Mouse (Mus musculus) C2C12 (cell line): ENCODE measurements at regions not wholly inside any gene's neighbourhood (a gene's known extent, or its start where the extent isn't known, plus 50 kb on each side); places are given as distances from the start of the nearest gene placed in this dataset.

Source experiments
- CEBPB ChIP-seq: IDR thresholded peaks from one replicate; pipeline ENCODE4 v1.6.1; 2011; ENCODE audit warnings: low read depth, mild to moderate bottlenecking, control low read depth, moderate library complexity
- CTCF ChIP-seq: IDR thresholded peaks from one replicate; pipeline ENCODE4 v1.5.1; 2011; ENCODE audit not compliant: control insufficient read depth, insufficient read depth, insufficient read length
- FOSL1 ChIP-seq: IDR thresholded peaks from one replicate; pipeline ENCODE4 v1.8.0; 2011; ENCODE audit warnings: mild to moderate bottlenecking, low read length; ENCODE audit not compliant: poor library complexity, insufficient read depth, severe bottlenecking
- MAX ChIP-seq: IDR thresholded peaks from one replicate; pipeline ENCODE4 v1.6.1; 2011; ENCODE audit warnings: mild to moderate bottlenecking, control low read depth
- MYOD1 ChIP-seq: IDR thresholded peaks from one replicate; pipeline ENCODE4 v1.6.1; 2011; ENCODE audit warnings: low read depth; ENCODE audit not compliant: control insufficient read depth, insufficient read length
- USF1 ChIP-seq: IDR thresholded peaks from one replicate; pipeline ENCODE4 v1.6.1; 2011; ENCODE audit warnings: low read depth, mild to moderate bottlenecking, control low read depth, moderate library complexity

- TF ChIP-seq CTCF (no peak), FOSL1 (no peak), CEBPB (no peak), MYOD1 (no peak), USF1 (no peak), MAX (no peak)
These were observed 242.3 kb downstream of the Prex1 start for GRCm38 (mm10) chr2:166471257-166471753.
